Mouse (Mus musculus) midbrain, embryonic 15.5 days (tissue): ENCODE measurements at regions not wholly inside any gene's neighbourhood (a gene's known extent, or its start where the extent isn't known, plus 50 kb on each side); places are given as distances from the start of the nearest gene placed in this dataset.

Source experiments
- ATAC-seq: fragments of 200-750 bp; cut with Nextera tagmentation; replicated peaks from 2 replicates; pipeline ENCODE4 v1.8.0; 2017; ENCODE audit warnings: moderate TSS enrichment
- H3K27ac ChIP-seq: fragments of 300-500 bp; sonication (generic); 2 replicates; pipeline ENCODE4 v1.5.1; 2015; ENCODE audit warnings: mild to moderate bottlenecking, inconsistent platforms
- H3K27me3 ChIP-seq: fragments of 300-500 bp; sonication (generic); replicated peaks from 2 replicates; pipeline ENCODE4 v1.6.1; 2015; ENCODE audit warnings: inconsistent platforms
- H3K36me3 ChIP-seq: fragments of 300-500 bp; sonication (generic); replicated peaks from 2 replicates; pipeline ENCODE4 v1.6.1; 2015; ENCODE audit warnings: inconsistent platforms
- H3K4me1 ChIP-seq: fragments of 300-500 bp; sonication (generic); 2 replicates; pipeline ENCODE4 v1.6.1; 2015; ENCODE audit warnings: inconsistent platforms
- H3K4me2 ChIP-seq: fragments of 300-500 bp; sonication (generic); 2 replicates; pipeline ENCODE4 v1.6.1; 2015; ENCODE audit warnings: inconsistent platforms, mild to moderate bottlenecking, moderate library complexity
- H3K4me3 ChIP-seq: fragments of 300-500 bp; sonication (generic); 2 replicates; pipeline ENCODE4 v1.5.1; 2015; ENCODE audit warnings: mild to moderate bottlenecking, inconsistent platforms
- H3K9ac ChIP-seq: fragments of 300-500 bp; sonication (generic); 2 replicates; pipeline ENCODE4 v1.6.1; 2015; ENCODE audit warnings: mild to moderate bottlenecking, inconsistent platforms
- H3K9me3 ChIP-seq: fragments of 300-500 bp; sonication (generic); 2 replicates; pipeline ENCODE4 v1.6.1; 2016; ENCODE audit warnings: inconsistent platforms
- WGBS: fragments of 180-500 bp; shearing (Covaris S2); methylation state at CpG from one replicate; pipeline ENCODE4 v1.1.7; 2015; ENCODE audit warnings: mixed read lengths; 5-methylcytosine and 5-hydroxymethylcytosine counted together

DNA sequence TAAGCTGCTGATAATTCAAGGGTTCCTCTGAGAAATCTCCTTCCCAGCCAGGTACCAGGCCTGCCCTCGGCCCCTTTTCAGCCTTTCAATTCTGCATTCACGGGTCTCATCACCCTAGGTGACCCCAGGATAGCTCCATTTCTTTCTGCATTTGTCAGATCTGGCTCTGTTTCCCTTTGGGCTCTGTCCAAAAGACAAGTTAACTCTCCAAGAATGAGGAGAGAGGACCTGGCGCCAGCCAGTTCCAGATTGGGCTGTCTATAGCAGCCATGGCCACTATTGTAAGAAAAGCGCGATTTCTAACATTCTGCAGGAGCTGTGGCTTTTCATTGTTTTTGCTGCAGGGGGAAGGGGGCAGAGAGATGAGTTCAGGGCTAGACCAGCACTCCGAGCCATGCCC, 122.5 kb upstream of the Med13l start:
- Histone ChIP-seq H3K4me2 (no peak overlapping the region), H3K4me3 (no peak overlapping the region), H3K27ac (no peak overlapping the region), H3K4me1 (peaks cover 13% of the 10 kb centered on the region), H3K36me3 (no peaks in the 10 kb centered on the region), H3K9ac (no peak overlapping the region), H3K9me3 (no peaks in the 10 kb centered on the region), H3K27me3 (peaks cover 24% of the 10 kb centered on the region)
- 32% methylated on average over 6 of the region's 6 CpGs for WGBS
- ATAC-seq, result no peak

DNA sequence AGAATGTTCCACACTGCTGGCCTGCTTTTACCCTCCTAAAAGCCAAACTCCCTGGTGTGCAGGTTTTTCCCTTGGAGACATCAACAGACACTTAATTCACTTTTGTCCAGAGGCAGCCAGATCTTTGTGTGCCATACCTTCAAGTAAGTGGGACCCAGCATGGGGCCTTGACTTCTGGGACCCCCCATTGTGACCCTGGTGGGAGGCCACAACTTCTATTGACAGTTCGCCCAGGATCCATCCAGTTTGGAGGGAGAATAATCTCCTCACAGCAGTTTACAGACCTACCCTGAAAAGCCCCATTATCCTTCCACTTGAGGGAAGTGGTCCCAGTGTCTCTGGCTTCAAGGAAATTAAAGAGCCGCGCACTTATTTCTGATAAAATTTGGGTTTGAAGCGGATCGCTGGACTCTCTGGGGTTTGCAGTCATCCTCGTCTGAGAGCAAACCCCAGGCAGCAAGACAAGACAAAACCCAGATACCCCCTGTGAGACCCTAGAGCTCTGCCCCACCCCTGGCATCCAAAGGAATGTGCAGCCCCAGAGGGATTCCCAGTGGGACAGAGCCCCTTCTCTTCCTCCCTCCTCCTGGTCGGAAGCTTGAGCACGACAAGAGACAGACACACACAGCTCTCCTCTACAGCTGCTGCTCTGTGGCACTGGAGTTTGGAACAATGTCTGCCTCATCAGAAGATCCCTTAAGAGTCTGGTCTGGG, 115.8 kb upstream of the Med13l start:
- H3K36me3 ChIP-seq, result no peaks in the 10 kb centered on the region
- H3K27ac ChIP-seq, result no peak overlapping the region
- peaks cover 5% of the 10 kb centered on the region; the same call in 1 of the 2 replicates for H3K4me1 ChIP-seq
- 13% methylated on average over 8 of the region's 8 CpGs for WGBS
- H3K9ac ChIP-seq, result no peak overlapping the region
- H3K9me3 ChIP-seq, result no peaks in the 10 kb centered on the region
- H3K27me3 ChIP-seq, result no peaks in the 10 kb centered on the region
- no peak overlapping the region for H3K4me2 ChIP-seq
- ATAC-seq, result no peak
- no peak overlapping the region for H3K4me3 ChIP-seq

DNA sequence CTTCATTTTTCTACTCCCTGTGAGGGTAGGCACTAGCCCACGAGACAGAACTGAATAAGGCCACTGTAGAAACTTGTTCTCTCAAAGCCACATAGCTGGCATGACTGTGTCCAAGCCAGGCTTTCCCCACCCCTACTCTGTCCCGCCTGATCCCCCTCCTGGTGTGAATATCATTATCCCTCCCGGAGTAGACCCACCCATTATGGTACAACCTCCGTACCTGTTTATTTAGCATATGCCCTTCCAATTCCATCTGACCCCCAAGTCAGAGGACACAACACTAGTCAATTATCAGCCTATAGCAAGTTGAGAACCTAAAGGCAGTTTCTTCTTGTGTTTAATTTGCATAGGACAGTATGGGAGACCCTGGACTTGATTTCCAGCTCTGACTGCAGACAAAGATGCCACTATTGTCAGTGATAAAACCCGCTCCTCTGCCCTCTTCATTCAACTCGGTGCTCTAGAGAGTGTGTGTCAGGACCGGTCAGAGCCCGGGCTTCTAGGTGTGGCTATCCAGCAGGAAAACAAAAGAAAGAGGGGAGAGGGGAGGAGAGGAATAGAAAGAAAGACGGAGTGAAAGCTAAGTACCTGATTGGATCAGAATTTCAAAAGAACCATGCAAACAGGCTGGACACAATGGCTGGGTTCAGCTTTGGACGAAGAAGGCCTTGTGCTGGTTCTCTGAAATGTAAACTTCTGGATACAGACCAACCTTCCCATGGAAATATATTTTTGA, 115.1 kb upstream of the Med13l start:
- H3K9ac ChIP-seq, result no peak overlapping the region

DNA sequence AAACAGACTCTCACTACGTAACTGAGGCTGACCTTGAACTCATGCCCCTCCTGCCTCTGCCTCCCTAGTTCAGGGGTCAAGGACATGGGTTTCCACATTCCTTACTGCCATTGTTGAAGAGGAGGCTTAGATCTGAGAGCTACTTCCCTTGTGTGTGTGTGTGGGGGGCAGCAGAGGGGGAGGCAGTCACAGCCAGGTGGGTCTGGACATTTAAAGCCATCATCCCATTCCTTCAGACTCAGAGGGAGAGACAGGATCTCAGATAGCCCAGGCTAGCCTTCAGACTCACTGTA, 114.5 kb upstream of the Med13l start:
- no peaks in the 10 kb centered on the region for H3K27me3 ChIP-seq
- no peaks in the 10 kb centered on the region for H3K9me3 ChIP-seq
- peaks cover 5% of the 10 kb centered on the region; the same call in 1 of the 2 replicates for H3K4me1 ChIP-seq
- H3K36me3 ChIP-seq, result no peaks in the 10 kb centered on the region
- H3K27ac ChIP-seq, result no peak overlapping the region
- H3K9ac ChIP-seq, result no peak overlapping the region
- no peak for ATAC-seq
- 78% methylated on average over 1 of the region's 1 CpGs for WGBS
- H3K4me2 ChIP-seq, result no peak overlapping the region
- no peak overlapping the region for H3K4me3 ChIP-seq

More for the DNA sequence above, 115.1 kb upstream of the Med13l start:
- Histone ChIP-seq H3K9me3 (no peaks in the 10 kb centered on the region), H3K4me2 (no peak overlapping the region), H3K27ac (no peak overlapping the region), H3K4me3 (no peak overlapping the region), H3K36me3 (no peaks in the 10 kb centered on the region), H3K4me1 (peaks cover 5% of the 10 kb centered on the region; the same call in 1 of the 2 replicates), H3K27me3 (no peaks in the 10 kb centered on the region)
- WGBS, result 17% methylated on average over 10 of the region's 10 CpGs
- ATAC-seq, result no peak

DNA sequence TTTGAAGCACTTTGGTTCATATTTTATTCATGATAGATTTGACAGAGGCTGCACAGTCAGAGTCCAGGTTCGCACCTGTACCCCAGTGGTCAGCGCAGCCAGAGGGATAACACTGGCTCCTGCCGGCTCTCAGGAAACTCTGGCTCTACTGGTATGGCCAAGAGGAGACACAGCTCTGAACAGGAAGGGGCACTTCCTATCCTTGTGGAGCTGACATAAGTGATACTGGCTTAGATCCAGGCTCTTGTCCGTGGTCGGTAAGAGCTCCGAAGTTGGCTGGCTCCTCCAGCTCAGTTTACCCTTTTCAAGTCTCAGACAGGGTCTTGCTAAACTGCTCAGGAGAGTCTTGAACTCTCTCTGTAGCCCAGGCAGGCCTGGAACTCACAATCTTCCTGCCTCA, 113.6 kb upstream of the Med13l start:
- H3K36me3 ChIP-seq, result no peaks in the 10 kb centered on the region
- no peak overlapping the region for H3K27ac ChIP-seq
- no peak overlapping the region for H3K9ac ChIP-seq
- no peaks in the 10 kb centered on the region for H3K27me3 ChIP-seq
- WGBS, result 76% methylated on average over 6 of the region's 6 CpGs
- no peak overlapping the region for H3K4me2 ChIP-seq
- peaks cover 5% of the 10 kb centered on the region; the same call in 1 of the 2 replicates for H3K4me1 ChIP-seq
- no peak overlapping the region for H3K4me3 ChIP-seq
- ATAC-seq, result no peak
- H3K9me3 ChIP-seq, result no peaks in the 10 kb centered on the region

DNA sequence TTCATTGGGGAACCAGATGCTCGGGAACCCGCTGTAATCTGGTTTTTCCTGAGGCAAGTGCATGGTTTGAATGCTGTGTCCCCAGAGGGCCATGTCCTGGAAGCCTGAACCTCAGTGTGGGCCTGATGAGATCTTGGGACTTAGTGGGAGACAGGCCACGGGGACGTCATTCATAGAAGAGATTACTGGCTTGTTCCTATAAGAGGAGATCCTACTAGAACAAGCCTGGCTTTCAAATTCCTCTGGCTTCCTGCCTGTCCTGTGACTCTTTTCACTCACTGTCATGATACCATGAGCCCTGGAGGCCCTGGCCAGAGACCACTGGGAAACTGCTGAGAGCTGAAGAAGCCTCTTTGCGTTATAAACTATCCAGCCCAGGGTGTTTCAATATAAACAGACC, 113.1 kb upstream of the Med13l start:
- WGBS, result 73% methylated on average over 5 of the region's 5 CpGs
- peaks cover 5% of the 10 kb centered on the region; the same call in 1 of the 2 replicates for H3K4me1 ChIP-seq
- no peak for ATAC-seq

DNA sequence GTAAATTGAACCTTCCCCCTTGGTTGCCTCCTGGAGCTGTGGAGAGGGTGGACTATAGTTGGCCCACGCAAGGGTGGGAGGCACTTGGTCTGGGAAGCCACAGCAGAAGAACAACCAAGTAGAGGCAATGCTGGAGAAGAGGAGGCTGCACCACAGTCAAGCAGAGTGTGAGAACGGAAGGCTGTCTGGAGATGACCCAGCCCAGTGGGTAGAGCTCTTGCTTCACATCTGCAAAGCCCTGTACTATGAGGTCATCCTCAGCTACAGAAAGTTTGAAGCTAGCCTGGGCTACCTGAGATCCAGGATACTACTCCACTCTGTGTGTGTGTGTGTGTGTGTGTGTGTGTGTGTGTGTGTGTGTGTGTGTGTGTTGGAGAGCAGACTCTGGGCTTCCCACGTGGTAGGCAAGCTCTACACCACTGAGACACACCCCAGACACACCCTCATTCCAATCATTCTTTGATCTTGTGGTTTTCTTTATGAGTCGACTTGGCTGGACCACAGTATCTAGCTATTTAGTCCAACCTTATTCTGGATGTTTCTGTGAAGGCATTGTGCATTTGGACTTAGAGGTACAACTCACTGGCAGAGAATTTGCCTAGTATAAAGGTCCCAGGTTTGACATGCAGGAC, 111.5 kb upstream of the Med13l start:
- H3K27ac ChIP-seq, result no peak overlapping the region
- WGBS, result 78% methylated on average over 4 of the region's 4 CpGs
- H3K9me3 ChIP-seq, result no peaks in the 10 kb centered on the region
- ATAC-seq, result no peak
- no peak overlapping the region for H3K4me2 ChIP-seq
- H3K27me3 ChIP-seq, result no peaks in the 10 kb centered on the region
- no peaks in the 10 kb centered on the region for H3K36me3 ChIP-seq
- H3K9ac ChIP-seq, result no peak overlapping the region
- peaks cover 5% of the 10 kb centered on the region; the same call in 1 of the 2 replicates for H3K4me1 ChIP-seq
- no peak overlapping the region for H3K4me3 ChIP-seq

More for the DNA sequence above, 113.1 kb upstream of the Med13l start:
- Histone ChIP-seq H3K9ac (no peak overlapping the region), H3K27ac (no peak overlapping the region), H3K4me2 (no peak overlapping the region), H3K36me3 (no peaks in the 10 kb centered on the region), H3K4me3 (no peak overlapping the region), H3K9me3 (no peaks in the 10 kb centered on the region), H3K27me3 (no peaks in the 10 kb centered on the region)

DNA sequence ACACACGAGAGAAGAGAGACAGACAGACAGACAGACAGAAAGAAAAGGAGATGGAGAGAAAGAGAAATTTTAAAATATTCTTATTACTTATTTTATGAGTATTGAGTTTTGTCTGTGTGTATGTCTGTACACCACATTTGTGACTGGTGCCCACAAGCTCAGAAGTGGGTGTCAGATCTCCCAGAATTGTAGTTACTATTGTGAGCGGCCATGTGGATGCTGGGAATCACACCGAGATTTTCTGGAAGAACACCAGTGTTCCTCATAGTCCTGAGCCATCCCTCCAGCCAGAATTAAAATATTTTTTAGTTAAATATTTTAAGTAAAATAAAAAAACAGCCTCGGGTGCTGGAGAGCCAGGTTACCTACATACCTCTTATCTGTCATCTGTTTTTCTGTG, 110.6 kb upstream of the Med13l start:
- WGBS, result 82% methylated on average over 4 of the region's 4 CpGs
- ATAC-seq, result no peak

DNA sequence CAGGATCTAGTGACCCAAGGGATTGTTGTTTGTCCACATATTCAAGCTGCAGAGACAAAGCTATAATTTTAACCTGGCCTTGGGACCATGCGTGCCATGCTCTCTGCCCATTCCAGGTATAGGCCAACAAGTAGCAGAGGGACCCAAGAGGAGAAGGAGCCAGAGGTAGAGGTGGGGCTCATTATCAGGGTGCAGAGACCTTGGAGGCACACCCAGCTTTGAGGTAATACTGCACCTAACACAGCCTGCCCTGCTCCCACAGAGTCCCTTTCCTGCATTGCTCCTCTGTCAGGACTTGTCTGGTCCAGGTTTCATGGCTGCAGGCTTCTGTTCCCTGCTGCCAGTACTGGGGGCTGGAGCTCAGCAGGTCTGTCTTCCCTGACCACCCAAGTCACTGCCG, 108.4 kb upstream of the Med13l start:
- H3K27ac ChIP-seq, result no peak overlapping the region
- H3K9ac ChIP-seq, result no peak overlapping the region
- WGBS, result 76% methylated on average over 2 of the region's 2 CpGs
- no peaks in the 10 kb centered on the region for H3K27me3 ChIP-seq
- no peaks in the 10 kb centered on the region for H3K4me1 ChIP-seq
- no peak overlapping the region for H3K4me3 ChIP-seq
- no peaks in the 10 kb centered on the region for H3K9me3 ChIP-seq
- H3K36me3 ChIP-seq, result no peaks in the 10 kb centered on the region
- ATAC-seq, result no peak
- H3K4me2 ChIP-seq, result no peak overlapping the region

More for the DNA sequence above, 110.6 kb upstream of the Med13l start:
- no peak overlapping the region for H3K4me2 ChIP-seq
- H3K36me3 ChIP-seq, result no peaks in the 10 kb centered on the region
- no peak overlapping the region for H3K4me3 ChIP-seq
- no peak overlapping the region for H3K9ac ChIP-seq
- H3K27ac ChIP-seq, result no peak overlapping the region
- no peaks in the 10 kb centered on the region for H3K9me3 ChIP-seq
- peaks cover 3% of the 10 kb centered on the region; the same call in 1 of the 2 replicates for H3K4me1 ChIP-seq
- H3K27me3 ChIP-seq, result no peaks in the 10 kb centered on the region

DNA sequence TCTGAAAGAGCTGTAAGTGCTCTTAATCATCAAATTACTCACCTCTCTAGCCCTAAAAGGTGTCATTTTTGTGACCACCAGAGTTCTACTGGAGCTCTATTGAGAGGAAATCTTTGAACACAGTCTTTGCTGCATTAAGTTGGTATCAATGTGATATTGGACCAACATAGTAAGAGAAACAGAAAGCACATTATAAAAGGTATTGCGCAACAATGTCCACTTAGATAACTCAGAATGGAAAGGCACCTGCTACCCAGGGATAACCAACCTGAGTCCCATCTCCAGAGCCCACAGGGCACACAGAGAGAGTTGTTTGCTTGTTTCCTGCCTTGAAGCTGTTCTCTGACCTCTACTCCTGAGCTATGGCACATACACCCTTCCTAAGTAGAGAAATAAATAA, 106.4 kb upstream of the Med13l start:
- Histone ChIP-seq H3K27me3 (no peaks in the 10 kb centered on the region), H3K4me3 (no peak overlapping the region), H3K9ac (no peak overlapping the region), H3K4me1 (peaks cover 6% of the 10 kb centered on the region), H3K27ac (no peak overlapping the region), H3K4me2 (no peak overlapping the region), H3K9me3 (no peaks in the 10 kb centered on the region), H3K36me3 (no peaks in the 10 kb centered on the region)
- 100% methylated on average over 1 of the region's 1 CpGs for WGBS
- ATAC-seq, result no peak

DNA sequence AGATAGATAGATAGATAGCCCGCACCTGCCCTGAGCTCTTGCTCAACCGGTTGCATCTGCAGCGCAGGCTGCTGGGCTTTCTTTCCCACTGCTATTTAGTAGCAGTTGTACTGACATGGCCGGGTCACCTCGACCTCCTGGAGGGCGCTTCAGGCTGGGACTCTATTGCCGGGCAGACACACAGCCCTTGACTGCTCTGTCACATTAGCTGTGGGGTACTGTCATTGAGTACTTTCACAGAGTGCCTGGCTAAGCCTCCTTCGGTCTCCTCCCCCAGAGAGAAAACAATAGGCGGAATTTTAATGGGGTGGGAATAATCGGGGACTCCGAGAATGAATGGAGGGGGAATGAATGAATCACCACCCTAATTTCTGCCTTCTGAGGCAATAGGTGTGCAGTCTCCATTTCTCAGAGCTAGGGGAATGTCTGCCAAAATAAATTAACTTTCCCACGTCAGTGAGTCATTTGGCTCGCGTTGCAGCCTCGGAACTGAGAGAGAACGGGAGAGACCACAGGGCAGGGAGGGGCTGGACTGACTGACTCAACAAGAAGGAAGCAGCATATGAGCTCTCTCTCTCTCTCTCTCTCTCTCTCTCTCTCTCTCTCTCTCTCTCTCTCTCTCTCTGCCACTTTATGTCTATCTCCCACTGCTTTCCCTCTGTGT, 101.6 kb upstream of the Med13l start:
- ATAC-seq, result no peak
- Histone ChIP-seq H3K27me3 (peaks cover 4% of the 10 kb centered on the region; the same call in 1 of the 2 replicates), H3K4me2 (peak overlapping the region; percentile 47), H3K4me3 (peak overlapping the region; percentile 22), H3K36me3 (no peaks in the 10 kb centered on the region), H3K4me1 (peaks cover 17% of the 10 kb centered on the region), H3K9me3 (no peaks in the 10 kb centered on the region), H3K27ac (no peak overlapping the region), H3K9ac (no peak overlapping the region)
- WGBS, result 3% methylated on average over 16 of the region's 16 CpGs

DNA sequence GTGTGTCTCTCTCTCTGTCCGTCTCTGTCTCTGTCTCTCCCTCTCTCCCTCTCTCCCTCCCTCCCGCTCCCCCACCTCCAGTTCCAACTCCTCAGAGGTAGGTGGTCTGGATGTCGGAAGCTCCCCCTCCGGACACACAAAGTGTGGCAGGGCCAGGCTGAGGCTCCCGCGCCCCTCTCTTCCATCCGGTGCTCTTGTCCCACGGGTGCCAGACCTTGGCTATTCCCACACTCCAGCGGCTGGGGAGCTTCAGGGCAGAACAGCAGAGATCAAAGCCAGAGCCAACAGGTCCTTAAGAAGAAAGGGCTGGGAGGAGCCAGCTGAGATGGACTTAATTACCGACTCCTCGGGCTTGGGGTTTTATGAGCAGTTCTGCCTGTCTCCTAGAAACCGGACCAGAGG, 101.1 kb upstream of the Med13l start:
- H3K27ac ChIP-seq, result no peak overlapping the region
- no peak overlapping the region for H3K9ac ChIP-seq
- no peaks in the 10 kb centered on the region for H3K36me3 ChIP-seq
- WGBS, result under 1% methylated on average over 12 of the region's 12 CpGs
- peak overlapping the region; percentile 14; the same call in 1 of the 2 replicates for H3K4me3 ChIP-seq
- ATAC-seq, result peak; percentile 56; the same call in 1 of the 2 replicates
- peaks cover 5% of the 10 kb centered on the region; the same call in 1 of the 2 replicates for H3K27me3 ChIP-seq
- H3K4me1 ChIP-seq, result peaks cover 17% of the 10 kb centered on the region
- H3K9me3 ChIP-seq, result no peaks in the 10 kb centered on the region
- H3K4me2 ChIP-seq, result peak overlapping the region; percentile 47
